ENCODE assay signal across 8 mouse cellular contexts in the genomic region with DNA sequence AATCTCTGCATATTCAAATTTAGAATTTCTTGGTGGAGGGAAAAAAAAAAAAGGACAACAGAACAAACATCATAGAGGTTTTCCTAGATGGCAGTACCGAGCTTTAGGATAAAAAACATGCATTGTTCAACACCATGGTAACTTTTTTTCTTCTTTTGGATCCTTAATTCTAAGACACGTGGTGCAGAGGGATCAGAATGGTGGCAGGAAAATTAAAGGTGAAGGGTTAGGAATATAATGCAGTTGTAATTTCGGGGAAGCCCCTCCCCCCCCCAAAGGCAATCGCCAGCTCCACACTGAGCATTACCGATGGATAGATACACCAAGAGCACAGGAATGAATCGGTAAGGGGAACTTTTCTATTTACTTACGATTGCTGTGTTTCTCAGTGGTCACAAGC. TPM values are rescaled to one million over a fixed set of nuclear protein-coding genes. Genes with fewer than 3 reads are reported as not detected.
DNase-seq lines count a peak whose midpoint lies in the region; ATAC-seq and TF ChIP-seq lines count a peak whose summit lies in the region.

No protein-coding gene starts in this region.

- peaks cover 19% of the 10 kb centered on the region for H3K4me1 ChIP-seq in forebrain, embryonic 11.5 days (replicated peaks; ENCODE audit: control insufficient read depth, insufficient read depth, low read length)
- H3K4me1 ChIP-seq in limb, embryonic 11.5 days (ENCODE audit: control insufficient read depth, insufficient read depth, low read length), result peaks cover 20% of the 10 kb centered on the region

- intact Hi-C loops in left cerebral cortex, adult 2 months (cut with DNase I), result loop anchor here (1.0 to 5.0 kb wide), 7 partner anchors 68 to 567 kb away; no protein-coding TSS in a partner anchor

- DNase-seq in left cerebral cortex, adult 2 months (ENCODE audit: extremely low spot score in 1 of 2, low spot score in 2 of 2), result no peak
- DNase-seq in left cerebral cortex, adult 9 months (ENCODE audit: low spot score in 2 of 2), result no peak
- peak; percentile 54 for DNase-seq in forebrain, embryonic 11.5 days (ENCODE audit: low spot score)
- peak; percentile 47 for DNase-seq in limb, embryonic 11.5 days (ENCODE audit: low spot score)
- DNase-seq in retina, postnatal 1 day, result peak; percentile 37
- no peak for DNase-seq in spleen, adult 18-20 months
- DNase-seq in layer of hippocampus, postnatal 14 days (ENCODE audit: low spot score in 2 of 2), result no peak
- no peak for DNase-seq in layer of hippocampus, adult 18-20 months (ENCODE audit: low spot score in 2 of 2)

- peak; percentile 29 for TF ChIP-seq CTCF in left cerebral cortex, adult 2 months (IDR thresholded peaks at IDR 0.05)

- WGBS in forebrain, embryonic 11.5 days, result under 1% methylated on average over 7 of the region's 7 CpGs
- WGBS in limb, embryonic 11.5 days, result 0% methylated on average over 7 of the region's 7 CpGs

- no peaks in the 10 kb centered on the region for H3K9me3 ChIP-seq in forebrain, embryonic 11.5 days (ENCODE audit: control insufficient read depth, low read length)
- no peaks in the 10 kb centered on the region for H3K9me3 ChIP-seq in limb, embryonic 11.5 days (ENCODE audit: control insufficient read depth, low read length)

- peak overlapping the region; percentile 99 for H3K9ac ChIP-seq in forebrain, embryonic 11.5 days (ENCODE audit: low read length)
- peak overlapping the region; percentile 100 for H3K9ac ChIP-seq in limb, embryonic 11.5 days (ENCODE audit: low read length)

- peak overlapping the region; percentile 61 for H3K4me3 ChIP-seq in left cerebral cortex, adult 2 months
- peak overlapping the region; percentile 92 for H3K4me3 ChIP-seq in forebrain, embryonic 11.5 days (ENCODE audit: low read depth, low read length)
- H3K4me3 ChIP-seq in limb, embryonic 11.5 days (ENCODE audit: low read depth, low read length), result peak overlapping the region; percentile 93

- no peak for ATAC-seq in forebrain, embryonic 11.5 days (replicated peaks; ENCODE audit: low FRiP score)
- no peak for ATAC-seq in limb, embryonic 11.5 days (ENCODE audit: insufficient number of reproducible peaks, low FRiP score, low TSS enrichment, low read depth)

- no peaks in the 10 kb centered on the region for H3K36me3 ChIP-seq in forebrain, embryonic 11.5 days (ENCODE audit: control insufficient read depth, insufficient read depth, low read length)
- H3K36me3 ChIP-seq in limb, embryonic 11.5 days (ENCODE audit: control insufficient read depth, insufficient read depth, low read length), result no peaks in the 10 kb centered on the region

- H3K27ac ChIP-seq in left cerebral cortex, adult 2 months, result peak overlapping the region; percentile 26; the same call in 1 of the 2 replicates
- H3K27ac ChIP-seq in forebrain, embryonic 11.5 days (ENCODE audit: low read depth, low read length), result peak overlapping the region; percentile 99
- H3K27ac ChIP-seq in limb, embryonic 11.5 days (replicated peaks; ENCODE audit: low read depth, low read length), result peak overlapping the region; percentile 100

- peaks cover 5% of the 10 kb centered on the region for H3K27me3 ChIP-seq in forebrain, embryonic 11.5 days (ENCODE audit: control insufficient read depth, insufficient read depth, low read length)
- no peaks in the 10 kb centered on the region for H3K27me3 ChIP-seq in limb, embryonic 11.5 days (ENCODE audit: control insufficient read depth, insufficient read depth, low read length)

- H3K4me2 ChIP-seq in forebrain, embryonic 11.5 days (ENCODE audit: low read depth, low read length, severe bottlenecking), result peak overlapping the region; percentile 73
- peak overlapping the region; percentile 64 for H3K4me2 ChIP-seq in limb, embryonic 11.5 days (ENCODE audit: low read depth, severe bottlenecking)

RNA-seq across cellular contexts. Expression of a gene that starts 2.2 kb away (rescaled TPM):
- 1 to 10 TPM; 8.1 to 8.9 TPM for total RNA-seq in left cerebral cortex, adult 2 months (2021)
- polyA plus RNA-seq in forebrain, embryonic 11.5 days (2014; fragmentation: Nextera tagmentation; extraction: Ambion mirVana), result 185 and 192 TPM in 2 replicates
- polyA plus RNA-seq in limb, embryonic 11.5 days (2014; fragmentation: Nextera tagmentation; extraction: Ambion mirVana), result 188 and 201 TPM in 2 replicates
- total RNA-seq in layer of hippocampus, postnatal 14 days (2021), result 10 to 100 TPM; 11.5 to 11.8 TPM
- 1 to 10 TPM; 7.9 to 9.6 TPM for total RNA-seq in layer of hippocampus, adult 18-20 months (2021)

Comparison
In these comparisons a context has a peak if more than half of its experiments do, and no peak if none do; other contexts are left out.
1. DNase-seq: peak in forebrain, embryonic 11.5 days (single experiment), limb, embryonic 11.5 days (single experiment) and retina, postnatal 1 day (single experiment); none in left cerebral cortex, adult 2 months (0 of 2), left cerebral cortex, adult 9 months (0 of 2), spleen, adult 18-20 months (0 of 2), layer of hippocampus, postnatal 14 days (0 of 2) and layer of hippocampus, adult 18-20 months (0 of 2).
2. H3K27ac ChIP-seq: peak in every context shown above with its lines; median percentile 100 in limb, embryonic 11.5 days; 99 in forebrain, embryonic 11.5 days; 26 in left cerebral cortex, adult 2 months.
3. Peak in every context shown above with its lines, with median percentiles within 50 percentile points of each other: H3K4me3 ChIP-seq.